Mouse (Mus musculus): ENCODE measurements around the gene Styx.

GRCm38 (mm10) chr14:45418553-45418952 lies 67.7 kb downstream of the Styx start:
- no peak for TF ChIP-seq POLR2A (IDR thresholded peaks at IDR 0.05; ENCODE audit: insufficient read depth, low read depth, low read length)
- TF ChIP-seq CTCF (IDR thresholded peaks at IDR 0.05): no peak
